Mouse (Mus musculus) testis, adult 2 months (tissue): ENCODE measurements around the gene Muc3.

Experiments
- CTCF ChIP-seq: fragments of 200-500 bp; IDR thresholded peaks from 2 replicates; pipeline ENCODE4 v1.5.1; 2012; ENCODE audit warnings: low read depth, mild to moderate bottlenecking, inconsistent platforms, low read length, moderate library complexity; ENCODE audit not compliant: control insufficient read depth, insufficient read depth, insufficient replicate concordance
- POLR2A ChIP-seq: fragments of 200-500 bp; IDR thresholded peaks from 2 replicates; pipeline ENCODE4 v1.6.1; 2012; ENCODE audit warnings: low read depth, mild to moderate bottlenecking, inconsistent platforms, low read length, moderate library complexity; ENCODE audit not compliant: control insufficient read depth

- TF ChIP-seq CTCF: no peak
- TF ChIP-seq POLR2A: no peak
These were observed 63.4 kb downstream of the Muc3 start for GRCm38 (mm10) chr5:137085731-137086130.
